Mouse (Mus musculus): ENCODE measurements around the gene Xlr4a.
"Not testable (repeated sequence)": the region's sequence is repeated elsewhere in the genome, so short reads cannot be mapped to it uniquely, and the experiment has no call there.

DNA sequence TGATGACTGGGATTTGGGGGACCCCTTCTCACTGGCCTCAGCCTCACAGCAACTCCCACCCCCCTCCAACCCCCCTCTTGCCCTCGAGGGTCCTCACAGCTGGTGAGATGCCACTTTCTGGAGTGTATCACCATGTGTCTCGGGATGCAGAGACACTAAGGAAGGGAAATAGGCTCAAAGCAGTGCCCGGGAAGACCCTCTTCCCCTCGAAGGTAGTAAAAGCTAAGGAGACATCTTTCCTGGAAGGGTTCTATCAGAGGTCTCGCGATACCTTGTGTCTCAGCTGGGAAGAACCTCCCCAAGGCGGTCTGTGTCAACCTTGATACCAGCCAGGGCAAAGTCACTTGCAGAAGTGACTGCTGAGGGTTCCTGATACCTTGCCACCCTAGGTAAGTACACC lies 34.5 kb upstream of the Xlr4a start, which contains the start of gene Gm14685:
- TF ChIP-seq GATA1 (IDR thresholded peaks at IDR 0.05; ENCODE audit: borderline replicate concordance, low read length); FLI1 (IDR thresholded peaks at IDR 0.05; ENCODE audit: low read length): not testable (repeated sequence)

Data from megakaryocyte, embryonic 14.5 days (primary cell).